Mouse (Mus musculus) ES-Bruce4 (cell line): ENCODE data around the gene Sirt5. TPM values are rescaled to one million over a fixed set of nuclear protein-coding genes. Genes with fewer than 3 reads are reported as not detected.

Experiments
- H3K27ac ChIP-seq: 2 replicates; pipeline ENCODE4 v1.5.1; 2012; ENCODE audit warnings: low read length, inconsistent platforms; ENCODE audit not compliant: insufficient read depth
- H3K27me3 ChIP-seq: 2 replicates; pipeline ENCODE4 v1.6.1; 2012; ENCODE audit warnings: mild to moderate bottlenecking, low read length, inconsistent platforms; ENCODE audit not compliant: control insufficient read depth, poor library complexity, insufficient read depth, severe bottlenecking
- H3K36me3 ChIP-seq: 2 replicates; pipeline ENCODE4 v1.6.1; 2012; ENCODE audit warnings: inconsistent platforms, mild to moderate bottlenecking, low read length, moderate library complexity; ENCODE audit not compliant: control insufficient read depth, poor library complexity, insufficient read depth, severe bottlenecking
- H3K4me1 ChIP-seq: one replicate; pipeline ENCODE4 v1.8.1; 2011; ENCODE audit warnings: low read length; ENCODE audit not compliant: control insufficient read depth, insufficient read depth
- H3K4me3 ChIP-seq: 2 replicates; pipeline ENCODE4 v1.5.1; 2011; ENCODE audit warnings: low read depth, mild to moderate bottlenecking, low read length
- H3K9ac ChIP-seq: 2 replicates; pipeline ENCODE4 v1.6.1; 2012; ENCODE audit warnings: low read depth, mild to moderate bottlenecking, inconsistent platforms; ENCODE audit not compliant: poor library complexity, severe bottlenecking
- H3K9me3 ChIP-seq: replicated peaks from 2 replicates; pipeline ENCODE4 v1.6.1; 2012; ENCODE audit warnings: mild to moderate bottlenecking, low read length, inconsistent platforms; ENCODE audit not compliant: control insufficient read depth, poor library complexity, insufficient read depth, severe bottlenecking
- CTCF ChIP-seq: IDR thresholded peaks from one replicate; pipeline ENCODE4 v1.8.1; 2011; ENCODE audit warnings: low read depth, low read length
- EP300 ChIP-seq: IDR thresholded peaks from 2 replicates; pipeline ENCODE4 v1.6.1; 2011; ENCODE audit warnings: low read depth, low read length; ENCODE audit not compliant: insufficient read depth
- POLR2A ChIP-seq: IDR thresholded peaks from one replicate; pipeline ENCODE4 v1.8.1; 2011; ENCODE audit warnings: low read length; ENCODE audit not compliant: insufficient read depth
- polyA plus RNA-seq: library from polyadenylated mRNA; stranded (reverse); fragments of >200 nt; gene quantifications from 2 replicates; pipeline ENCODE4 v1.2.4, GENCODE M21; 2011; ENCODE audit warnings: low read depth; ENCODE audit not compliant: missing spikeins, insufficient read depth, insufficient read length

Sirt5 gene
- polyA plus RNA-seq, 1 experiment: 8.5 TPM

DNA sequence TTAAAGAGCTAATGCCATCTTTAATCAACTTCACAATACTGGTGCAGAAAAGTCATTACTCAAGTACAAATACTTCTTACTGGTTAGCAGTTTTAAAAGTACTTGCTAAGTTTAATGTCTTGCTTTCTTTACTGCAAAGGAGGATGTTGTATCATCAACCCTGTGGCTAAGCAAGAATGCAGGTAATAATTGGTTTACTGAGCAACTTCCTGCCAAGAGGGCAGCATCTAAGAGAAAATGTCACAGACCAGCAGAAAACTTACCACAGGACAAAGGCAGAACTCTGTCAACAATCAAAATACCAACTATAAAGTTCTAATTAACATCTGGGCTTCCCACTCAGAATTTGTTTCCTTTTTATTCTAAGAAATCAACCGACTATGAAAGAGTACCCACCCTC, 50.0 kb downstream of the Sirt5 start:
- H3K9ac ChIP-seq: no peak overlapping the region
- no peak overlapping the region for H3K4me3 ChIP-seq
- H3K27ac ChIP-seq: no peak overlapping the region
- H3K4me1 ChIP-seq: no peaks in the 10 kb centered on the region
- no peaks in the 10 kb centered on the region for H3K27me3 ChIP-seq
- H3K9me3 ChIP-seq: no peaks in the 10 kb centered on the region
- H3K36me3 ChIP-seq: peaks cover 13% of the 10 kb centered on the region
- TF ChIP-seq CTCF (no peak), EP300 (no peak), POLR2A (no peak)

DNA sequence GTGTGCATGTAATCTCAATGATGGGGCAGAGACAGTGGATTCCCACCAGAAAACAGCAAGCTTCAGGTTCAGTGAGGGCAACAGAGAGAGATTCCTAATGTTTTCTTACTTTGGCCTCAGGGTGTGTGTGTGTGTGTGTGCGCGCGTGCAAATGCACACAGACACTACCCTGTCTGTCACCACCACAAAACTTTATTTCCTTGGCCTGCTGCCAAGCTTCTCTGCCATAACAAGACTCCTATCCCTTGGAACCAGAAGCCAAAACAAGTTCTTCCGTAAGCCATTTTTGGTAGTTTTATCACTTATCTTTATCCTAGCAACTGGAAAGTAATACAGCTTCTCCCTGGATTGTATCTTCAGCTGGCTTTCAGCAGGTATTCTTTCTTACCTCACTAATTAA, 63.1 kb downstream of the Sirt5 start:
- H3K27me3 ChIP-seq: no peaks in the 10 kb centered on the region
- H3K27ac ChIP-seq: no peak overlapping the region
- no peak overlapping the region for H3K4me3 ChIP-seq
- H3K4me1 ChIP-seq: no peaks in the 10 kb centered on the region
- no peak for TF ChIP-seq CTCF
- TF ChIP-seq EP300: no peak
- TF ChIP-seq POLR2A: no peak
- no peak overlapping the region for H3K9ac ChIP-seq
- H3K36me3 ChIP-seq: peaks cover 2% of the 10 kb centered on the region; the same call in 1 of the 2 replicates
- H3K9me3 ChIP-seq: no peaks in the 10 kb centered on the region

DNA sequence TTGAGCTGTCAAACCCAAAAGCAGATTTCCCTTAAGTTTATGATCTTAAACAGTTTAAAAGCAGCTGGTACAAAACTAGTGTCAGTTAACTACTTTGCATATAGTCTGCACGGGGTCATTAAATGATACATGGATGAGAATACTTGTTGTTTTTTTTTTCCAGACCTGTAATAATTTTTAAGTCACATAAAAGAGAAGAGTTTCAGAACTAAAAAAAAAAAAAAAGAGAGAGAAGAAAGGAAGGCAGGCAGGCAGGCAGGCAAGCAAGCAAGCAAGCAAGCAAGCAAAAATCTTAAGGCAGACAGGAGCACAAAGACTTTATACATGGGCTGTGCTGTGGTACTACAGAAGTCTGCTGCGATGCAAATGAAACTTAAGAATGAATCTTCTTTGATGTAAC, 68.1 kb downstream of the Sirt5 start:
- Histone ChIP-seq H3K27ac (no peak overlapping the region), H3K9me3 (no peaks in the 10 kb centered on the region), H3K4me3 (no peak overlapping the region), H3K9ac (no peak overlapping the region), H3K36me3 (no peaks in the 10 kb centered on the region), H3K27me3 (no peaks in the 10 kb centered on the region), H3K4me1 (no peaks in the 10 kb centered on the region)
- TF ChIP-seq EP300 (no peak), CTCF (no peak), POLR2A (no peak)

DNA sequence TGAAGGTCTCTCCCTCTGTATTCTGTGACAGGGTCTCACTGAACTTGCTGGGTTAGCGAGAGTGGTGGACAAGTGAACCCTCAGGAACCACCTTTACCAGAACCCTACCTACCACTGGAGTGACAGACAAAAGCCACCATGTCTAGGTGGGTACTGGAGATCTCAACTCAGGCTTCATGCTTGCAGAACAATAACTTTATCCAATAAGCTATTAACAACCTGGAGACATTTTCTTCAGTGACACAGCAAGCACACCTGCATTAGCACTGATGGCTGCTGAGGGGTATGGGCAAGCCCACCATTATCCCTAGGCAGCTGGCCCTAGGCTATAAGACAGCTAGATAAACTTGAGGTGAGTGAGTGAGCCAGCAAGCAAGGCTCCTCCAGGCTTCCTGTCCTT, 75.1 kb downstream of the Sirt5 start:
- no peak for TF ChIP-seq EP300
- TF ChIP-seq POLR2A: no peak
- TF ChIP-seq CTCF: no peak

DNA sequence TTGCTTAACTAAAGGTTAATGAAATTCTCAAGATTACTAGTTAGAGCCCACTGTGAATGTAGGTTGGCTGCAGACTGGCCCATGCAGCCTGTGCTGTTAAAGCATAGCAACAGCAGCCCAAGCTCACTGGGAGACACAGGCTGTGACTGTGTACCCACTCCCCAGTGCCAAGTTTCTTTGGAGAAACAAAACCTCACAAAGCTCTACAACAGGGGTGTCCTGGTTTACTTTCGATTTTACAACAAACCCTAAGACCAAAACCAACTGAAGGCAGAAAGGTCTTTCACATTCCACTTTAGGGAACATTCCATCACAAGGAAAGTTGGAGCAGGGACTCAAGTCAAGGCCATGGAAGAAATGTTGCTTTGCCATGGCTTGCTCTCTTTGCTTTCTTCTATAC, 77.3 kb downstream of the Sirt5 start:
- no peak overlapping the region for H3K9ac ChIP-seq
- H3K27me3 ChIP-seq: no peaks in the 10 kb centered on the region
- no peaks in the 10 kb centered on the region for H3K9me3 ChIP-seq
- H3K36me3 ChIP-seq: no peaks in the 10 kb centered on the region
- TF ChIP-seq EP300 (no peak), POLR2A (no peak), CTCF (no peak)
- no peak overlapping the region for H3K27ac ChIP-seq
- H3K4me1 ChIP-seq: peaks cover 1% of the 10 kb centered on the region
- H3K4me3 ChIP-seq: no peak overlapping the region

More for the DNA sequence above, 75.1 kb downstream of the Sirt5 start:
- Histone ChIP-seq H3K4me1 (peaks cover 1% of the 10 kb centered on the region), H3K36me3 (no peaks in the 10 kb centered on the region), H3K4me3 (no peak overlapping the region), H3K9me3 (no peaks in the 10 kb centered on the region), H3K27ac (no peak overlapping the region), H3K9ac (no peak overlapping the region), H3K27me3 (no peaks in the 10 kb centered on the region)

DNA sequence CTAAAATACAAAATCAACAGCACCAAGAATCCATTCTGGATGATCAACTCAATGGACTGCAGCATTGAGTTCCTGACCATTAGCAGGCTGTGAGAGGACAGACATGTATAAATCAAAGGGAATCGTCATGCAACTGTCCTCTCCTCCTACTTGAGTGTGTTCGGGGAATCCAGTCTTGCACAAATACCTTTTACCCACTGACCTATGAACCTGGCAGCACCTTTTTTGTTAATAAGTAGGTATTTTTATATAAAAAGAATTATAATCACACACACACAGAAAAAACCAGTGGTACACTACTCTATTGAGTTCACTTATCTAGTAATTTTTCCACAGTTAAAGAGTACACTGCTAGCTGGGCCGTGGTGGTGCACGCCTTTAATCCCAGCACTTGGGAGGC, 78.4 kb downstream of the Sirt5 start:
- Histone ChIP-seq H3K9me3 (no peaks in the 10 kb centered on the region), H3K9ac (no peak overlapping the region), H3K4me1 (peaks cover 1% of the 10 kb centered on the region), H3K4me3 (no peak overlapping the region), H3K27ac (no peak overlapping the region), H3K27me3 (no peaks in the 10 kb centered on the region), H3K36me3 (no peaks in the 10 kb centered on the region)
- TF ChIP-seq POLR2A (no peak), CTCF (no peak), EP300 (no peak)

DNA sequence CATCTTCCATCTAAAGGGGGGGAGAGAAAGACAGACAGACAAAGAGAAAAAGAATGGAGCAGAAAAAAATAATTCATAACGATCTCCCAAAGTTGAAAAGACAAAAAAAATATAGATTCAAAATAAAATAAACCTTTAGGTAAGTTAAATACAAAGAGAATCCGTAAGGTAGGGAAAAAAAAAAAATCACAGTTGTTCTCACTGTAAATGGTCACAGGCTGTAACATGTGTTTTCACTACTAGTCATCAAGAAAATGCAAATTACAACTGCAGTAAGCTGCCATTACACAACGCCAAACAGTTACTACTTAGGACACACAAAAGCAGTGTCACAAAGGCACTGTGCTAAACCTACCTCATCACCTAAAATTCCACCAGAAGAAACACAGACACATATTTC, 79.4 kb downstream of the Sirt5 start:
- TF ChIP-seq EP300 (no peak), POLR2A (no peak), CTCF (no peak)
- H3K27me3 ChIP-seq: no peaks in the 10 kb centered on the region
- no peaks in the 10 kb centered on the region for H3K36me3 ChIP-seq
- peaks cover 1% of the 10 kb centered on the region for H3K4me1 ChIP-seq
- no peak overlapping the region for H3K9ac ChIP-seq
- H3K27ac ChIP-seq: no peak overlapping the region
- no peak overlapping the region for H3K4me3 ChIP-seq
- H3K9me3 ChIP-seq: no peaks in the 10 kb centered on the region

Other genes starting within 250 kb of the Sirt5 start
- 26.4 and 28.1 TPM in 2 replicates for gene Tbc1d7, start 194.0 kb upstream of the Sirt5 start, polyA plus RNA-seq
- 3.3 and 6.2 TPM in 2 replicates for gene Gfod1, start 61.3 kb upstream of the Sirt5 start, polyA plus RNA-seq
- 148 and 151 TPM in 2 replicates for gene Nol7, start 32.9 kb downstream of the Sirt5 start, polyA plus RNA-seq
- gene Ranbp9, start 115.8 kb downstream of the Sirt5 start, polyA plus RNA-seq: 69.9 and 79.6 TPM in 2 replicates
- gene Mcur1, start 194.7 kb downstream of the Sirt5 start, polyA plus RNA-seq: 6.1 and 7.8 TPM in 2 replicates